Mouse (Mus musculus) hindbrain, embryonic 16.5 days (tissue): ENCODE measurements at regions not wholly inside any gene's neighbourhood (a gene's known extent, or its start where the extent isn't known, plus 50 kb on each side); places are given as distances from the start of the nearest gene placed in this dataset.
A peak's percentile ranks its signal among the peaks of the same experiment; 100 is the strongest.

Experiments used
- ATAC-seq: fragments of 200-750 bp; cut with Nextera tagmentation; 2 replicates; pipeline ENCODE4 v1.8.0; 2017; ENCODE audit warnings: moderate TSS enrichment, moderate library complexity
- H3K27ac ChIP-seq: fragments of 300-500 bp; sonication (generic); 2 replicates; pipeline ENCODE4 v1.5.1; 2014; ENCODE audit warnings: low read depth, mild to moderate bottlenecking, control low read depth, low read length, moderate library complexity
- H3K27me3 ChIP-seq: fragments of 300-500 bp; sonication (generic); replicated peaks from 2 replicates; pipeline ENCODE4 v1.6.1; 2014; ENCODE audit warnings: low read length; ENCODE audit not compliant: control insufficient read depth, insufficient read depth
- H3K36me3 ChIP-seq: fragments of 300-500 bp; sonication (generic); 2 replicates; pipeline ENCODE4 v1.6.1; 2014; ENCODE audit warnings: mild to moderate bottlenecking, low read length, moderate library complexity, mixed read lengths; ENCODE audit not compliant: control insufficient read depth, insufficient read depth
- H3K4me1 ChIP-seq: fragments of 300-500 bp; sonication (generic); 2 replicates; pipeline ENCODE4 v1.6.1; 2014; ENCODE audit warnings: low read depth, low read length; ENCODE audit not compliant: control insufficient read depth, insufficient read depth
- H3K4me2 ChIP-seq: fragments of 300-500 bp; sonication (generic); 2 replicates; pipeline ENCODE4 v1.6.1; 2014; ENCODE audit warnings: mild to moderate bottlenecking, low read length, control low read depth, moderate library complexity
- H3K4me3 ChIP-seq: fragments of 300-500 bp; sonication (generic); 2 replicates; pipeline ENCODE4 v1.5.1; 2014; ENCODE audit warnings: mild to moderate bottlenecking, low read length, control low read depth, moderate library complexity
- H3K9ac ChIP-seq: fragments of 300-500 bp; sonication (generic); 2 replicates; pipeline ENCODE4 v1.6.1; 2014; ENCODE audit warnings: low read depth, mild to moderate bottlenecking, control low read depth, low read length, moderate library complexity
- H3K9me3 ChIP-seq: fragments of 300-500 bp; sonication (generic); 2 replicates; pipeline ENCODE4 v1.6.1; 2014; ENCODE audit warnings: mild to moderate bottlenecking, low read length, moderate library complexity; ENCODE audit not compliant: control insufficient read depth
- WGBS: fragments of 180-500 bp; shearing (Covaris S2); extraction: QIAGEN DNeasy Blood & Tissue Kit; methylation state at CpG from one replicate; pipeline ENCODE4 v1.1.7; 2014; 5-methylcytosine and 5-hydroxymethylcytosine counted together

DNA sequence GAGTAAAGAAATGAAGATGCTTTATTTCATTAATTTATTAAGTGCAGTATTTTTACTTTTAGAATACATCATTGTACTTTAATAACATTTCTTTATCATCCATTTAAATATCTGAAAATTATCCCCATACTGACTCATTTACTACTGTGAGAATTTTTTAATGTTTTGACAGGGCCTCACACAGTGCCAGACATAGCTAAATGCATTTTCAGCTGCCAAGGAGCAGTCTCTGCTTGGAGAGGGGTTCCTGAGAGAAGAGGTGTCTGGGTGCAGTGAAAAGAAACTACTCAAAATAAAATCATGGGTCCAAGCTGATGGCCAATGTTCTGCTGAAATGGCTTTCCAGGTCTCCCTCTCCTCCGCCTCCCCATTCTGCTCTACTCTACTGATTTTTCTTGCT, 1116.3 kb upstream of the Ppp6c start:
- ATAC-seq: no peak
- WGBS: 95% methylated on average over 1 of the region's 1 CpGs
- H3K27me3 ChIP-seq: no peaks in the 10 kb centered on the region
- no peaks in the 10 kb centered on the region for H3K36me3 ChIP-seq
- H3K4me3 ChIP-seq: no peak overlapping the region
- H3K4me1 ChIP-seq: no peaks in the 10 kb centered on the region
- no peaks in the 10 kb centered on the region for H3K9me3 ChIP-seq
- no peak overlapping the region for H3K9ac ChIP-seq
- no peak overlapping the region for H3K4me2 ChIP-seq
- no peak overlapping the region for H3K27ac ChIP-seq

DNA sequence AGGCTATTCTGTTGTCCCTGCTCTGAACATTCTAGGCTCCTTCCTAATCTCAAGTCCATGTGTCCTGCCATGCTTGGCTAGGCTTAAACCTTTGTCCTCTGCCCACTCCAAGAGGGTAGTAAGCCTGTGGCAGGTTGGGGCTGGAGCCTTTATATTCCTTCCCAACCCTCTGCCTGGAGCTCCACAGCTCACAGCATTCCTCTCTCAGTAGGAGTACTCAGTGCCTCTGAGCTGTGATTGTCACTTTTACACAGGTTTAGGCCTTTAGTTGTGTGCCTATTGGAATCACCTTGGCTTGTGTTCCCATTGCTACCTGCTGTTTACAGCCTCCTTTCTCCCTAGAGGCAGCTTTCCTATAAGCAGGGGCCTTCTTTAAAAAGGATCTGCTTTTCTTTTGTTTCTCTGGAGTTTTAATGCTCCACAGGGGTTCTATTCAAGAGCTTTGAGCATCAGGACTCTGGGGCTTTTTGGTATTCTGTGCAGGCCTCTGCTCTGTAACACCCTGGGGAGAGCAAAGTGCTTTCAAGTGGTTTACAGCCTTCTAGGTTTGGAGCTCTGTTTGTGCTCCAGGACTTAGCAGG, 1106.1 kb upstream of the Ppp6c start:
- Histone ChIP-seq H3K27ac (peak overlapping the region; percentile 44; the same call in 1 of the 2 replicates), H3K9ac (no peak overlapping the region), H3K36me3 (no peaks in the 10 kb centered on the region), H3K4me2 (no peak overlapping the region), H3K4me3 (no peak overlapping the region), H3K4me1 (no peaks in the 10 kb centered on the region), H3K9me3 (no peaks in the 10 kb centered on the region), H3K27me3 (no peaks in the 10 kb centered on the region)
- ATAC-seq: peak; percentile 87

DNA sequence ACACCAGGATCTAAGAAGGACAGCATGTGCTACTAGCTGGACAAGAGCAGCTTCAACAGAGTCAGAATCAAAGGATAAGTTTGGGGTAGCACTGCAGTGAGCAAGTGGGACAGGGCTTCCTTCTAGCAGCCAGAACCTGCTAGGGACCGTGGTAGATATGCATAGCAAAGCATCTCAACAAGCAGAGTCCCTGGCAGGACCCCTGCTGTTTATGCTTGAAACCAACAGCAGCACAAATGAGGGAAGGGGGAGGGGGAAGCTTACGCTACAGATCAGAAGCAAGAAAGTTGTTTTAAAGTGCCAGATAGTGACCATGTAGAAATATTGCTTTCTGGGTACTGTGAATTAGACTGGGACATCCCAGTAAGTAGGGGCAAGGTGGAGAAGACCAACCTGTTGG, 1095.3 kb upstream of the Ppp6c start:
- Histone ChIP-seq H3K27me3 (no peaks in the 10 kb centered on the region), H3K36me3 (no peaks in the 10 kb centered on the region), H3K27ac (no peak overlapping the region), H3K4me3 (no peak overlapping the region), H3K9me3 (no peaks in the 10 kb centered on the region), H3K4me2 (no peak overlapping the region), H3K4me1 (no peaks in the 10 kb centered on the region), H3K9ac (no peak overlapping the region)
- ATAC-seq: no peak
- WGBS: 33% methylated on average over 2 of the region's 2 CpGs

DNA sequence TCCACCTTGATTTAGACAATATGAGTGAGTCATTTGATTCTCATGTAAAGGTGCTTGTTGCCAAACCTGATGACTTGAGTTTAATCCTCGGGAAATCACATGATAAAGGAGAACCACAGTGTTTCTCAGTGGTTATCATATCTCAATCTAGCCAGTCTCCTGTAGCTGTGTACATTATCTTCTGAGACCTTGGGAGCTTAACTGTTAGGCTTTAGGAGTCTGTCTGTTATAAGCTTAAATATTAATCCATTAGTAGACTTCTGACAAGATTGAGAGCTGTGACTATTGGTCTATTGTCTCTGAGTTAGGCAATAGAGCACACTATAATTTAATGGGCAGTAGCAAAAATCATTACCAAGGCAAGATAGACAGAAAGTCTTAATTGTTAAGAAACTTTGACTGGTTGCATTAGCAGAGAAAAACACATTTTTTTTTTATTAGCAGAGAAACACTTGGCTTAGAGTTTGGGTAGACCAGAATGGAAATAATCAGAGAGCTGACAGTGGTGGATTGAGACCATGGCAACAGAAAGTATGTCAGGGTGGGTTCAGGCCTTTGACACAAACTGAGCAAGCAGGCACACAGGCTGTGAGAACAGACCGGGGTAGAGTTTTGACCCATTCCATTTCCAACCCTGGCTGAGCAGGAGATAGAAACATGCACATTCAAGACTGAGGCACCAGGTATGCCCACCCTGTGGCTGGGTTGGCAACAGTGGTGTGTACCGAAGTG, 1094.6 kb upstream of the Ppp6c start:
- no peak for ATAC-seq
- no peak overlapping the region for H3K27ac ChIP-seq
- no peaks in the 10 kb centered on the region for H3K36me3 ChIP-seq
- WGBS: 77% methylated on average over 3 of the region's 3 CpGs
- H3K27me3 ChIP-seq: no peaks in the 10 kb centered on the region
- no peak overlapping the region for H3K9ac ChIP-seq
- no peak overlapping the region for H3K4me2 ChIP-seq
- H3K4me3 ChIP-seq: no peak overlapping the region
- H3K9me3 ChIP-seq: no peaks in the 10 kb centered on the region
- H3K4me1 ChIP-seq: no peaks in the 10 kb centered on the region
